Mouse (Mus musculus) kidney, embryonic 15.5 days (tissue): ENCODE measurements around the gene Fbxo36. TPM values are rescaled to one million over a fixed set of nuclear protein-coding genes. Genes with fewer than 3 reads are reported as not detected.

Experiments
- ATAC-seq: fragments of 200-750 bp; cut with Nextera tagmentation; replicated peaks from 2 replicates; pipeline ENCODE4 v1.8.0; 2017; ENCODE audit warnings: moderate TSS enrichment; ENCODE audit not compliant: low FRiP score
- H3K27ac ChIP-seq: fragments of 300-500 bp; sonication (generic); 2 replicates; pipeline ENCODE4 v1.5.1; 2015; ENCODE audit warnings: mild to moderate bottlenecking, inconsistent platforms
- H3K27me3 ChIP-seq: fragments of 300-500 bp; sonication (generic); 2 replicates; pipeline ENCODE4 v1.6.1; 2015; ENCODE audit warnings: inconsistent platforms
- H3K36me3 ChIP-seq: fragments of 300-500 bp; sonication (generic); 2 replicates; pipeline ENCODE4 v1.6.1; 2015; ENCODE audit warnings: inconsistent platforms
- H3K4me1 ChIP-seq: fragments of 300-500 bp; sonication (generic); 2 replicates; pipeline ENCODE4 v1.6.1; 2015; ENCODE audit warnings: inconsistent platforms
- H3K4me2 ChIP-seq: fragments of 300-500 bp; sonication (generic); 2 replicates; pipeline ENCODE4 v1.6.1; 2015; ENCODE audit warnings: moderate library complexity, mild to moderate bottlenecking, inconsistent platforms
- H3K4me3 ChIP-seq: fragments of 300-500 bp; sonication (generic); replicated peaks from 2 replicates; pipeline ENCODE4 v1.5.1; 2015; ENCODE audit warnings: mild to moderate bottlenecking, inconsistent platforms
- H3K9ac ChIP-seq: fragments of 300-500 bp; sonication (generic); 2 replicates; pipeline ENCODE4 v1.6.1; 2015; ENCODE audit warnings: mild to moderate bottlenecking, inconsistent platforms
- H3K9me3 ChIP-seq: fragments of 300-500 bp; sonication (generic); replicated peaks from 2 replicates; pipeline ENCODE4 v1.6.1; 2016; ENCODE audit warnings: inconsistent platforms
- WGBS: fragments of 180-500 bp; shearing (Covaris S2); methylation state at CpG from one replicate; pipeline ENCODE4 v1.1.7; 2015; ENCODE audit warnings: mixed read lengths; 5-methylcytosine and 5-hydroxymethylcytosine counted together
- polyA plus RNA-seq: library from polyadenylated mRNA; unstranded; fragments of >200 nt; fragmentation: Nextera tagmentation; extraction: Ambion mirVana; gene quantifications from 2 replicates; pipeline ENCODE4 v1.2.1, GENCODE M21; 2015

The Fbxo36 gene
- polyA plus RNA-seq, 1 experiment from 2014 or later: 11.1 TPM

DNA sequence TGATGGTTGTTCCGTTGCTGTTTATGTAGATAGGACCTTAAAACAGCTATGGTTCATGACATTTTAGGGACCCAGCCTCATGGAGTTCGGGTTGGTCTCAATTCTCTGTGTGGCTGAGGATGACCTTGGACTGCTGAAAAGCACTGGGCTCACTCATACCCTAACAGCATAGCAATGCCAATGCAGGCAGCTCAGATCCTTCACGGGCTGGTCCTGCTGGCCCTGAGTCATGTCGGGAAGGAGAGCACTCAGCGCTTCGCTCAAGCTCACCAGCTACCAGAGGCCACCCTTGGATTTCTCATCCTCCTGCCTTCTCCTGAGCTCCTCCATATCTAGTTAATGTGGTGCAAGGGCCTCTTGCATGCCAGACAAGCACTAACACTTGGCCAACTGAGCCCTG is 59.5 kb downstream of the Fbxo36 start:
- no peaks in the 10 kb centered on the region for H3K36me3 ChIP-seq
- no peak overlapping the region for H3K9ac ChIP-seq
- H3K27ac ChIP-seq: no peak overlapping the region
- WGBS: 90% methylated on average over 6 of the region's 6 CpGs
- ATAC-seq: no peak
- no peaks in the 10 kb centered on the region for H3K4me1 ChIP-seq
- H3K27me3 ChIP-seq: no peaks in the 10 kb centered on the region
- H3K4me2 ChIP-seq: no peak overlapping the region
- no peaks in the 10 kb centered on the region for H3K9me3 ChIP-seq
- no peak overlapping the region for H3K4me3 ChIP-seq

DNA sequence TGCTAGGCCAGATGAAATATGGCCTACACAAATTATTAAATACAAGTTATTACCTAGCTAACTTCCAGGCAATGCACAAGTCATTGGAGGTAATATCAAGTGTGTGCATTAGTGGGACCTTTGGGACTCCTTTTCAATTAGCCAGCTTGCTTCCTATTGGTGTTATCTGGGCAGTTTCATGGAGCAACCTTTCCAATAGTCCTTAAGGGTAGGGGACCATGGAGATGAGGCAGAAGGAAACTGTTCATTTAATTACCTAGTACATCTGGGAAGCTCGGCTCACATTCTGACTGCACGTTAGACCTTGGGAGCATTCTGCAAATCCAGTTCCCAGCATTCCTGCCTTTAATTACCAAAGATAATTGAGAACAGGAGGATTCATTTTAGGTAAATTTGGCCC is 64.8 kb downstream of the Fbxo36 start:
- ATAC-seq: no peak
- H3K36me3 ChIP-seq: no peaks in the 10 kb centered on the region
- H3K27ac ChIP-seq: no peak overlapping the region
- no peak overlapping the region for H3K4me2 ChIP-seq
- no peaks in the 10 kb centered on the region for H3K9me3 ChIP-seq
- WGBS: 84% methylated on average over 2 of the region's 2 CpGs
- no peaks in the 10 kb centered on the region for H3K27me3 ChIP-seq
- no peaks in the 10 kb centered on the region for H3K4me1 ChIP-seq
- no peak overlapping the region for H3K9ac ChIP-seq
- no peak overlapping the region for H3K4me3 ChIP-seq

DNA sequence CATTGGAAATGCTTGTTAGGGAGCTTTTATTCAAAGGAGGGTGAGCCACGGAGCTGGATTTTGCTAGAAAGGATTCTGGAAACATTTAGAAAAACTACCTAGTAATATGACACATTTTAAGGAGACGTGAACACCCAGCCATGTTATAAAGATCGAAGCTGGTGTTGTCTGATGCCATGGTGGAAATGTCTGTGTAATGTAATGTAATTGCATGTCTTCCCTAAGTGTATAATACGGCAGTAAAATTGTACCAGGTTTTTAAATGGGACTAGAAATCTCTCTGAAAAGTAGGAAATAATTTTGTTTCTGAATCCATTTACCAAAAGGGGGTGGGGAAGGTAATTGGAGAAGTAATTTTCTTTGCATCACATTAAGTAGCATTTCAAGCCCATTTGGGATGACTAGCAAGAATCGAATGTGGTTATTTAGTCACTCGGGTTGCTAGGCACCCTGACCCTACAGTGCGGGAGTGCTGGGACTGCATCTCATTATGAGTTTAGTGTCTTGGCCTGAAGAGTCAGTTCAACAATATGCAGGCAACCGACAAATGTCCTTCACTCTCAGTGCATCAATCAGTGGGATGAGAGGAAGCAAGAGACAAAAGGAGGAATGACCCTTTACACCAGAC is 70.7 kb downstream of the Fbxo36 start:
- H3K4me2 ChIP-seq: no peak overlapping the region
- no peak overlapping the region for H3K27ac ChIP-seq
- H3K9ac ChIP-seq: no peak overlapping the region
- H3K4me3 ChIP-seq: no peak overlapping the region
- no peaks in the 10 kb centered on the region for H3K4me1 ChIP-seq
- whole genome bisulfite sequencing: 74% methylated on average over 8 of the region's 8 CpGs
- H3K27me3 ChIP-seq: no peaks in the 10 kb centered on the region
- no peaks in the 10 kb centered on the region for H3K9me3 ChIP-seq
- ATAC-seq: no peak
- H3K36me3 ChIP-seq: no peaks in the 10 kb centered on the region

DNA sequence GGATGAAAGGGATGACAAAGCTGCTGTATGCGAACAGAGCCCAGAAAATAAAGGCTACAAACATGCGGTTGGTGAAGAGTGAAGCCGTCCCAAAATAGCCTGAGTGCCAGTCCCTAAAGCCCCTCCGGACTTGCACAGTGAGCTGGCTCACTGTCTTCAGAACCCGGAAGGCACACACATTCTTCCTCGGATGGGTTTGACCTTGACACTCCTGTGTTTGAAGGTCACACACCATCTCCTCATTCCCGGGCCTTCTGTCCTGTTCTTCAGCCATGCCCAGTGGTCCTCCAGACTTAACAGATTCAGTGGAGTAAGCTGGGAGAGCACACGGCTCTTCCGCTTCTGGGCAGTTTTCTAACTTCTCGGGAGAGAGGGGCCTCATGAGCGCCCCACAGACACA is 72.9 kb downstream of the Fbxo36 start:
- no peaks in the 10 kb centered on the region for H3K36me3 ChIP-seq
- no peak for ATAC-seq
- no peaks in the 10 kb centered on the region for H3K4me1 ChIP-seq
- H3K9me3 ChIP-seq: no peaks in the 10 kb centered on the region
- WGBS: 94% methylated on average over 11 of the region's 11 CpGs
- no peak overlapping the region for H3K27ac ChIP-seq
- no peak overlapping the region for H3K9ac ChIP-seq
- H3K4me2 ChIP-seq: no peak overlapping the region
- no peaks in the 10 kb centered on the region for H3K27me3 ChIP-seq
- no peak overlapping the region for H3K4me3 ChIP-seq

DNA sequence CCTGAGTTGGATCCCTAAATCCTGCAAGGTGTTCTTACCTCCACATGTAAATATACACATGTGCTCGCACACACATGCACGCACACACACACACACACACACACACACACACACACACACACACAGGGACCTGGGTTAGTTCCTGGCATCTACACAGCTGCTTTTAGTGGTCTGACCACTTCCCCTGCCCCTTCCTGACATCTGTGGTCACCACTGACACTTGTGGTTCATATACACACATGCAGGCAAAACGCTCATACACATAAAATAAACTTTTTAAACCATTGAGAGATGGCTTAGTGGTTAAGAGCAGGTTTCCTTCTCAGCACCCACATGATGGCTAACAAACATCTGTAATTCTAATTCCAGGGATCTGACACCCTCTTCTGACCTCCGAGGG is 75.4 kb downstream of the Fbxo36 start:
- Histone ChIP-seq H3K4me1 (no peaks in the 10 kb centered on the region), H3K9ac (no peak overlapping the region), H3K4me2 (no peak overlapping the region), H3K36me3 (no peaks in the 10 kb centered on the region), H3K4me3 (no peak overlapping the region), H3K27ac (no peak overlapping the region), H3K27me3 (no peaks in the 10 kb centered on the region), H3K9me3 (no peaks in the 10 kb centered on the region)
- 87% methylated on average over 4 of the region's 4 CpGs for WGBS
- ATAC-seq: no peak

DNA sequence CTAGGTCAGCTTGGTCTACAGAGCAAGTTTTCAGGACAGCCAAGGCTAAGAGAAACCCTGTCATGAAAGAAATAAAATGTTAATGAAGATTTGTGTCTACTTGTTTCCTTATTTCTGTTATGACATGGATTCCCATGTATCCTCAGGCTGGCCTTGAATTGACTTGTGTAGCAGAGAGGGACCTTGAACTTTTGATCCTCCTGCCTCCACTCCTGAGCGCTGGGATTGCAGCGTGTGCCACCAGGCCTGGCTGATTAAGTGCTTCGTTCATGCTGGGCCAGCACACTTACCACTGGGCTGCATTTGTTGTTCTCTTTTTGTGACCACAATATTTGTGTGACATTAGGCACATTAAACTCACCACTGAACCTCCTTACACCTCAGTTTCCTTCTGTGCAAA is 79.2 kb downstream of the Fbxo36 start:
- ATAC-seq: no peak
- Histone ChIP-seq H3K27me3 (no peaks in the 10 kb centered on the region), H3K9me3 (no peaks in the 10 kb centered on the region), H3K27ac (no peak overlapping the region), H3K36me3 (no peaks in the 10 kb centered on the region), H3K4me2 (no peak overlapping the region), H3K4me3 (no peak overlapping the region), H3K9ac (no peak overlapping the region), H3K4me1 (no peaks in the 10 kb centered on the region)
- WGBS: 92% methylated on average over 3 of the region's 3 CpGs

DNA sequence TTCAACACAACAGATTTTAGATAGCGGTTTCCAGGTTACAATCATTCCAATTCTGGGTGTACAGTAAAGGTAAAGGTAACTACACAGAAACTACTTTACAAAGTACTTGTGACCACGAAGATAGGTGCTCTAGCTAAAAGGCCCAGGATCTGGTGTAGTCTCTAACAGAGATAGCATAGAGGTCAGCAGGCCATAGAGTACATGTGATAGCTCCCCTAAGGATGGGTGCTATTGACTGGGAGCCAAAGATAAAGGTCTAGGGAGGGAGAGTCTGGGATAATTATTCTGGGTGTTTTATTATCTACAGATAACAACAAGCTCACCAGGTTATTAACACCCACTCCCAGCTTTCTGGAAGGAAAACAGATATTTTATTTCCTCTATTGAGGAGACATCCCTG is 83.8 kb downstream of the Fbxo36 start:
- Histone ChIP-seq H3K36me3 (no peaks in the 10 kb centered on the region), H3K4me3 (no peak overlapping the region), H3K4me1 (no peaks in the 10 kb centered on the region), H3K9me3 (no peaks in the 10 kb centered on the region), H3K4me2 (no peak overlapping the region), H3K27me3 (no peaks in the 10 kb centered on the region), H3K9ac (no peak overlapping the region), H3K27ac (no peak overlapping the region)
- no peak for ATAC-seq
- WGBS: 86% methylated on average over 2 of the region's 2 CpGs

DNA sequence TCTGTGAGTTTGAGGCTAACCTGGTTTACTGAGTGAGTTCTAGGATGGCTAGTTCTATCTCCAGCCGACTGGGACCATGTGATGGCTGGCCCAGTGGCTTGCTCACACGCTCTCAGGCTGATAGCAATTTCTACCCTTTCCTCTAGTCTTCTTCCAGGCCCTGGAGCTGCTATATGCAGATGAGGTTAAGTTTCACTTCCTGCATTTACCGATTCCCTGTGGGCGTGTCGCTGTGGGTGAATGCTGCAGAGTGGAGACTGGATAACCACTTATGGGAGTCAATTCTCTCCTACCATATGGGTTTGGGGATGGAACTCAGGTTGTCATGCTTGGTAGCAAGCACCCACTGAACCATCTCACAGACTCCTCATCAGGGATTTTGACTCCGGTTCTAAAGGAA is 84.5 kb downstream of the Fbxo36 start:
- Histone ChIP-seq H3K9me3 (no peaks in the 10 kb centered on the region), H3K4me2 (no peak overlapping the region), H3K36me3 (no peaks in the 10 kb centered on the region), H3K4me1 (no peaks in the 10 kb centered on the region), H3K27me3 (no peaks in the 10 kb centered on the region), H3K27ac (no peak overlapping the region), H3K9ac (no peak overlapping the region), H3K4me3 (no peak overlapping the region)
- ATAC-seq: no peak
- 59% methylated on average over 6 of the region's 6 CpGs for WGBS

DNA sequence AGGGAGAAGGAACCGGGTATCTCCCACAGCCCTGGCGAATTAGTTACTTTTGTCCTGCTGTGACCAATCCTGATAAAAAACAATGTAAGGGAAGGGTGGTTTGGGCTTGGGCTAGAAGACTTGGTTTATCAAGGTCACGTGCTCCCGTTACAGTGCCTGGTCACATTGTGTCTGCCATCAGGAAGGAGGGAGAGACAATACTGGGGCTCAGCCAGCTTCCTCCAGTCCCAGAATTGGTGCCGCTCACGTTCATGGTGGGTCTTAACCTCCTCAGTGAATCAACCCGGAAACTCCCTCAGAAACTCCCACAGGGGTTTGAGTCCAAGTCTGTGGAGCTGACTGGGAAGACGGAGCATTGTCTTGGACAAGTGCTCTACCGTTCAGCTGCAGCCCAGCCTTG is 86.0 kb downstream of the Fbxo36 start:
- no peak overlapping the region for H3K4me2 ChIP-seq
- 78% methylated on average over 9 of the region's 9 CpGs for WGBS
- H3K27ac ChIP-seq: no peak overlapping the region
- no peak overlapping the region for H3K9ac ChIP-seq
- no peak overlapping the region for H3K4me3 ChIP-seq
- H3K27me3 ChIP-seq: no peaks in the 10 kb centered on the region
- no peaks in the 10 kb centered on the region for H3K36me3 ChIP-seq
- H3K9me3 ChIP-seq: no peaks in the 10 kb centered on the region
- H3K4me1 ChIP-seq: no peaks in the 10 kb centered on the region
- ATAC-seq: no peak

DNA sequence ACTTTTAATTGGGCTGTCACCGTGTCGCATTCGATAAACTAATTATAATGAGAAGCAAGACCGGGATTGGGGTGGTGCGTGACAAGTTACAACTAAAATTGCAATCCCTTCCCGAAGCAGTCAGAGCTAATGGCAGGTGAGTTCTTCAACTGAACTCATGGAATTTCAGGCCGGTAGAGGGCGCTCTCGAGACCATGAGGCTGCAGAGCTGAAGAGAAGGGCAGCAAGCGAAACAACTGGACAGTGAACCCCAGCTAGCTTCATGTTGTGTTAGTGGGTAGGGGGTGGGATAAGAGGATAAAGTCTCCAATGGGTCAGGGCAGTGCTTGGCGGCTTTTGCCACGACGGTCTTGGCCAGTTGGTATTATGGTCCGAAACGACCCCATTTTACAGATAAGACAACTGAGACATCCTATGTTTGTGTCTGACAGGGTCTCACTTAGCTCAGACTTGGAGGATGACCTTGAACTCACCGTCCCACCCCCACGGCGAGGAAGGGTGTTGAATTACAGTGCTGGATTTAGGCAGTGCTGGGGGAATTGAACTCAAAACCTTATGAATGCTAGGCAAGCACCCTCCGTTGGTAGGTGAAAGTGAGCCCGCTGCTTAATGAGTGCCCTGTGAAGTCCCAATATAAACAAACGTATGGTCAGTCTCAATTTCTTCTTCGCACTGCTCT is 94.0 kb downstream of the Fbxo36 start:
- Histone ChIP-seq H3K4me3 (peak overlapping the region; percentile 56), H3K27me3 (peaks cover 25% of the 10 kb centered on the region), H3K9ac (no peak overlapping the region), H3K36me3 (no peaks in the 10 kb centered on the region), H3K4me2 (peak overlapping the region; percentile 97), H3K4me1 (peaks cover 15% of the 10 kb centered on the region), H3K27ac (no peak overlapping the region), H3K9me3 (no peaks in the 10 kb centered on the region)
- WGBS: 12% methylated on average over 22 of the region's 22 CpGs
- peak; percentile 10; the same call in 1 of the 2 replicates for ATAC-seq

DNA sequence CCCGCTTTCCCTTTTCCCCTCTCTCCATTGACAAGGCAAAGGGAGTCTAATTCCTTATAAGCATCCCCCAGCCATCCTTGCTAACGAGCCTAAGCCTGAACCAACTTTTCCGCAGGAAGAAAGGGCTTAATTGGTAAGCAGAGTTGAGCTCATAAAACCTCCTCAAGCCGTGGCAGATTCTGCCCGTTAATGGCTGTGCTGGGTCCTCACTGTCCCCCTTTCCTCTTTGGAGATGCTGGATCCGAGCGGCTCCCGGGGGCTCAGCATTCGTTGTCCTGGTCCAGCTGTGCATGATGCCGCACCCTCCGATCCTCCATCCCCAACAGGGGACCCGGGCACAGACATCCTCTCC is 94.5 kb downstream of the Fbxo36 start:
- Histone ChIP-seq H3K4me2 (peak overlapping the region; percentile 97), H3K4me3 (peak overlapping the region; percentile 56), H3K27ac (no peak overlapping the region), H3K27me3 (peaks cover 25% of the 10 kb centered on the region), H3K9ac (peak overlapping the region; percentile 44), H3K36me3 (no peaks in the 10 kb centered on the region), H3K4me1 (peaks cover 15% of the 10 kb centered on the region), H3K9me3 (no peaks in the 10 kb centered on the region)
- peak; percentile 57 for ATAC-seq
- 2% methylated on average over 12 of the region's 12 CpGs for WGBS

DNA sequence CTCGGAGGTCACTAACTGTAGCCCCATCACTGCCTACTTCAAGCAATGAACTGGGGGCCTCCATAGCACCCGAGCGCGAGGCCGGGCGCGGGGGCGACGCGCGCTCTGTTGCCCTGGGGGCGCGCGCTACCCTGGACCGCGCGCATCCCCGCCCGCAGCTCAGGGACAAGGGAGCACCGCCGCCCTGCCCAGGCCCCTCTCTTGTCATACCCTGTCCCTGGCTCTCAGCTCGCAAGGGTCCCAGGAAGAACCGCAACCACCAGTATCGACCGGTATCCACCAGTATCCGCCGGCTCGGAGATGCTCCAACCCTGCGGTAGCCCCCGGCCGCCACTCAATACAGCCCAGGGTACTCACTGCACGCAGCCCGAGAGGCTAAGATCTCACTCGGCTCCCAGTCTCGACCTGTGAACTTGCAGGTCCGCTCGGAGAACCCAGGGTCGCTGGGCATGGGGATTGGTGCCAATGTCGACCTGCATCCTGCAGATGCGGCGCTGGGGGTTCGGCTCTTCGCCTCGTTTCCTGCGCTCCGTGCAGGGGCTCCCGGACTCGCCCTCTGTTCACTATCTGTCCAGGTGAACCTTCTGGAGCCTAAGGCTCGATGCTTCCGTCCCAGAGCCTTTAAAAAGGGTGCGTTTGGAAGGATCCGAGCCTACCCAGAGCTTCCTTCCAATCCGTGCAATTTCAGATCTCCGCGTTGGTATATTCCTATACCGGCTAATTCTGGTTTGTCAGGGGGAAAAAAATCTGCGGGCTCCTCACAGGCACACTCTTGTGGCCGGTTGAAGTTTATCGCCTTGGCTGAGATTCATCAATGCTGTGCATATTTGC is 95.1 kb downstream of the Fbxo36 start, which contains the start of gene Slc16a14:
Gene Slc16a14, minus strand, starts transcription at position 632 of the 831 bp plus-strand sequence.
- Histone ChIP-seq H3K36me3 (no peaks in the 10 kb centered on the region), H3K9me3 (no peaks in the 10 kb centered on the region), H3K4me1 (peaks cover 15% of the 10 kb centered on the region), H3K27ac (no peak within 1 kb of the TSS), H3K4me3 (peak within 1 kb of the TSS; percentile 56), H3K27me3 (peaks cover 25% of the 10 kb centered on the region), H3K9ac (peak within 1 kb of the TSS; percentile 44), H3K4me2 (peak within 1 kb of the TSS; percentile 97)
- WGBS: under 1% methylated on average over 59 of the region's 59 CpGs
- ATAC-seq: peak; percentile 85
